Mouse (Mus musculus): ENCODE measurements around the gene Ost4.

Ost4 gene

GRCm38 (mm10) chr5:30924614-30925013 is 17.0 kb upstream of the Ost4 start:
- in situ Hi-C loops (cut with MboI; ENCODE audit: low sequenced_read_pairs), result no loop called here

- in situ Hi-C loops (cut with MboI; ENCODE audit: low sequenced_read_pairs), result no loop called here
Observed at GRCm38 (mm10) chr5:30923119-30923518, 15.5 kb upstream of the Ost4 start.

GRCm38 (mm10) chr5:30922581-30923041 is 15.0 kb upstream of the Ost4 start:
- in situ Hi-C loops (cut with MboI; ENCODE audit: low sequenced_read_pairs), result no loop called here

GRCm38 (mm10) chr5:30921256-30922033 is 13.9 kb upstream of the Ost4 start, which contains the start of gene Khk:
Khk (plus strand) TSS chr5:30921431.
- in situ Hi-C loops (cut with MboI; ENCODE audit: low sequenced_read_pairs), result no loop called here

- in situ Hi-C loops (cut with MboI; ENCODE audit: low sequenced_read_pairs), result no loop called here
Observed at GRCm38 (mm10) chr5:30920621-30921020, 13.0 kb upstream of the Ost4 start.

- in situ Hi-C loops (cut with MboI; ENCODE audit: low sequenced_read_pairs), result no loop called here
Observed at GRCm38 (mm10) chr5:30919831-30920614, 12.4 kb upstream of the Ost4 start.

GRCm38 (mm10) chr5:30918691-30919090 is 11.1 kb upstream of the Ost4 start:
- in situ Hi-C loops (cut with MboI; ENCODE audit: low sequenced_read_pairs), result no loop called here

- in situ Hi-C loops (cut with MboI; ENCODE audit: low sequenced_read_pairs), result no loop called here
Observed at GRCm38 (mm10) chr5:30917891-30918670, 10.5 kb upstream of the Ost4 start.

- in situ Hi-C loops (cut with MboI; ENCODE audit: low sequenced_read_pairs), result no loop called here
Observed at GRCm38 (mm10) chr5:30917348-30917747, 9.8 kb upstream of the Ost4 start.

- in situ Hi-C loops (cut with MboI; ENCODE audit: low sequenced_read_pairs), result no loop called here
Observed at GRCm38 (mm10) chr5:30916841-30917240, 9.3 kb upstream of the Ost4 start.

GRCm38 (mm10) chr5:30915974-30916433 is 8.4 kb upstream of the Ost4 start:
- in situ Hi-C loops (cut with MboI; ENCODE audit: low sequenced_read_pairs), result no loop called here

GRCm38 (mm10) chr5:30915456-30915855 is 7.9 kb upstream of the Ost4 start:
- in situ Hi-C loops (cut with MboI; ENCODE audit: low sequenced_read_pairs), result no loop called here

GRCm38 (mm10) chr5:30914849-30915248 is 7.3 kb upstream of the Ost4 start:
- in situ Hi-C loops (cut with MboI; ENCODE audit: low sequenced_read_pairs), result no loop called here

GRCm38 (mm10) chr5:30914101-30914635 is 6.6 kb upstream of the Ost4 start:
- in situ Hi-C loops (cut with MboI; ENCODE audit: low sequenced_read_pairs), result no loop called here

- in situ Hi-C loops (cut with MboI; ENCODE audit: low sequenced_read_pairs), result no loop called here
Observed at GRCm38 (mm10) chr5:30913060-30913841, 5.7 kb upstream of the Ost4 start, which contains the start of gene Emilin1. Emilin1 (plus strand) TSS chr5:30913402.

GRCm38 (mm10) chr5:30912156-30912555 is 4.6 kb upstream of the Ost4 start:
- in situ Hi-C loops (cut with MboI; ENCODE audit: low sequenced_read_pairs), result no loop called here

GRCm38 (mm10) chr5:30910481-30910880 is 2.9 kb upstream of the Ost4 start:
- in situ Hi-C loops (cut with MboI; ENCODE audit: low sequenced_read_pairs), result no loop called here

- in situ Hi-C loops (cut with MboI; ENCODE audit: low sequenced_read_pairs), result no loop called here
Observed at GRCm38 (mm10) chr5:30909863-30910262, 2.3 kb upstream of the Ost4 start.

GRCm38 (mm10) chr5:30909300-30909659 is 1.7 kb upstream of the Ost4 start:
- in situ Hi-C loops (cut with MboI; ENCODE audit: low sequenced_read_pairs), result no loop called here
